Mouse (Mus musculus) lung, embryonic 14.5 days (tissue): ENCODE results near the gene Lif. TPM values are rescaled to one million over a fixed set of nuclear protein-coding genes. Genes with fewer than 3 reads are reported as not detected.

Experiments
- ATAC-seq: fragments of 200-750 bp; cut with Nextera tagmentation; 2 replicates; pipeline ENCODE4 v1.8.0; 2017; ENCODE audit warnings: mild to moderate bottlenecking, moderate TSS enrichment, moderate library complexity; ENCODE audit not compliant: insufficient read depth
- DNase-seq: peaks from one replicate; pipeline ENCODE4 v3.0.0-alpha.2; 2015
- H3K27ac ChIP-seq: fragments of 300-500 bp; sonication (generic); 2 replicates; pipeline ENCODE4 v1.5.1; 2014; ENCODE audit warnings: low read depth, mild to moderate bottlenecking, moderate library complexity
- H3K27me3 ChIP-seq: fragments of 300-500 bp; sonication (generic); 2 replicates; pipeline ENCODE4 v1.6.1; 2014; ENCODE audit warnings: low read length, control low read depth; ENCODE audit not compliant: insufficient read depth
- H3K36me3 ChIP-seq: fragments of 300-500 bp; sonication (generic); 2 replicates; pipeline ENCODE4 v1.6.1; 2014; ENCODE audit warnings: control low read depth; ENCODE audit not compliant: insufficient read depth
- H3K4me1 ChIP-seq: fragments of 300-500 bp; sonication (generic); 2 replicates; pipeline ENCODE4 v1.6.1; 2014; ENCODE audit warnings: antibody characterized with exemption, control low read depth; ENCODE audit not compliant: insufficient read depth
- H3K4me2 ChIP-seq: fragments of 300-500 bp; sonication (generic); 2 replicates; pipeline ENCODE4 v1.6.1; 2014; ENCODE audit warnings: mild to moderate bottlenecking
- H3K4me3 ChIP-seq: fragments of 300-500 bp; sonication (generic); 2 replicates; pipeline ENCODE4 v1.5.1; 2014; ENCODE audit warnings: low read depth, low read length
- H3K9ac ChIP-seq: fragments of 300-500 bp; sonication (generic); 2 replicates; pipeline ENCODE4 v1.6.1; 2014
- H3K9me3 ChIP-seq: fragments of 300-500 bp; sonication (generic); 2 replicates; pipeline ENCODE4 v1.6.1; 2016; ENCODE audit warnings: low read depth, low read length, control low read depth
- CTCF ChIP-seq: IDR thresholded peaks from 2 replicates; pipeline ENCODE4 v1.5.1; 2016; ENCODE audit warnings: antibody characterized with exemption, low read depth
- WGBS: fragments of 180-500 bp; shearing (Covaris S2); extraction: QIAGEN DNeasy Blood & Tissue Kit; methylation state at CpG from one replicate; pipeline ENCODE4 v1.1.7; 2014; 5-methylcytosine and 5-hydroxymethylcytosine counted together
- polyA plus RNA-seq: library from polyadenylated mRNA; unstranded; fragments of >200 nt; fragmentation: Nextera tagmentation; extraction: Ambion mirVana; gene quantifications from 2 replicates; pipeline ENCODE4 v1.2.1, GENCODE M21; 2014

Lif gene
- polyA plus RNA-seq, 1 experiment from 2014 or later = 0.33 TPM

DNA sequence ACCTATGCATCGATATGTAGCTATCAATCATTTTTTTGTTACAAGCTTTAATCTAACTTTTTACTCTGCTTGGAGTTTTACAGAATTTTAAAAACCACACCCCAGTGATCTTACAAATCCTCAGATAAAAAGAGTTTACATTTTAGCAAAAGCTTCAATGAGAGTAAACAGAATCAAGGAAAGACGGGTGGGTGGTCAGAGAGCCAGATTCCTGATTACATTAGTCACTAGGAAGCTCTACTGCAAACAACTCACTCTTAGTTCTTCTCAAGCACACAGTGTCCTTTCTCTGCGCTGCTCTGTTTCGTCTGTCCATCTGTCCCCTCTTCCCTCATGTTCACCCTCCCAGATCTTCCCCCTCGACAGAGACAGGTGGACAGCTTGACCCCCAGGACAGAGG, 59.9 kb downstream of the Lif start:
- no peak overlapping the region for H3K4me3 ChIP-seq
- 40% methylated on average over 5 of the region's 5 CpGs for WGBS
- no peak overlapping the region for H3K4me2 ChIP-seq
- no peaks in the 10 kb centered on the region for H3K36me3 ChIP-seq
- no peak overlapping the region for H3K27ac ChIP-seq
- H3K27me3 ChIP-seq = peaks cover 6% of the 10 kb centered on the region; the same call in 1 of the 2 replicates
- no peak overlapping the region for H3K9ac ChIP-seq
- TF ChIP-seq CTCF = no peak
- H3K9me3 ChIP-seq = no peaks in the 10 kb centered on the region
- ATAC-seq (no peak), DNase-seq (no peak)
- no peaks in the 10 kb centered on the region for H3K4me1 ChIP-seq

DNA sequence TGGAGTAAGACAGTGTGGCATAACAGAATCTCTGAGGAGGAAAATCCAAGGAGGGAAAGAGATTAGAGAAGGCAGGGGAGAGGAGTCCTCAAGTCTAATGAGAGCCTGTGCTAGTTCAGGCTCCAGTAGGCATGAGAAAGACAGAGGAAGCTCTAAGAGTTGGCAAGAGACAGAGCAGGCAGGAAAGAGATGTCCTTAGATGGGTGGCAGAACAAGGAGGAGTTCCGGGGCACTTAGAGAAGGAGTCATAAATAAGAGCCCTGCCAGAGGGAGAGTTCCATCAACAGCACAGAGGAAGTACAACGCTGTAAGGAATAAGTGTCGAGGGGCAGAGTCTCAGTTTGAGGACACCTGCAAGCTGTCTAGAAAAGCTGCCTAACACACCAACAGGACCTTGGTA, 60.7 kb downstream of the Lif start:
- Histone ChIP-seq H3K4me2 (no peak overlapping the region), H3K9ac (no peak overlapping the region), H3K4me3 (no peak overlapping the region), H3K36me3 (no peaks in the 10 kb centered on the region), H3K4me1 (no peaks in the 10 kb centered on the region), H3K27ac (no peak overlapping the region), H3K27me3 (peaks cover under 1% of the 10 kb centered on the region; the same call in 1 of the 2 replicates), H3K9me3 (no peaks in the 10 kb centered on the region)
- TF ChIP-seq CTCF = no peak
- ATAC-seq = no peak
- no peak for DNase-seq
- WGBS = 62% methylated on average over 3 of the region's 3 CpGs

DNA sequence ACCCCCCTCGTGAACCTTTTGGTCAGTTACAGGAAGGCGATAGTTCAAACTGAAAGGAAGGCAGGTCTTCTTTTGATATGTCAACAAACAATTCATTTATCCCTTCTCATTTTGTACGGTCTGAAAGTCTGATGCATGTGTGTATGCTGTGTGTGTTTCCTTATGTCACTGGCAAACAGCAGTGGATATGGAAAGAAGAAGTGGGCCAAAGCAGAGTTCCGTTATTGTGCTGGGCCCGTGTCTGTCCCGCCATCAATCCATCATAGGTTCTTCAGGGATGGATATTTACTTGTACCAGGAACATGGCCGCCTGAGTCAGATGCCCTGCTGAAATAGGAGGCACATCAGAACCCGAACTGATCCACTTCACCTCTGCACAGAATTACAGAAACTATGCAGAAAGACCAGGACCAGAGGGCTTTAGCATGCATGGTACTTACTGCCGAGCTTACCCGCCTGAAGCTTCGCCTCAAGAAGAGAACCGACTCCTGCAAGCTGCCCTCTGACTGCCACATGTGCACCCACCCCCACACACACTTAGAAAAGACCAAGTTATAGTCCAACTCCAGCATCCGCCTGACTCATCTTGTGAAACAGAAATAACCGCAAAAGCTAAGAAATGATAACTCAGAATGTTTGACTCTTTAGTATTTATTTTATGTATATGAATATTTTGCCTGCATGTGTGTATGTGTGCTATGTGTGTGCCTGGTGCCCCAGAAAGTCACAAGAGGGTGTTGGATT, 62.0 kb downstream of the Lif start:
- TF ChIP-seq CTCF = no peak
- whole genome bisulfite sequencing = 77% methylated on average over 14 of the region's 14 CpGs
- H3K4me1 ChIP-seq = no peaks in the 10 kb centered on the region
- no peak overlapping the region for H3K4me2 ChIP-seq
- no peak overlapping the region for H3K9ac ChIP-seq
- ATAC-seq = no peak
- H3K36me3 ChIP-seq = no peaks in the 10 kb centered on the region
- H3K27me3 ChIP-seq = peaks cover 4% of the 10 kb centered on the region; the same call in 1 of the 2 replicates
- no peak overlapping the region for H3K27ac ChIP-seq
- H3K4me3 ChIP-seq = no peak overlapping the region
- no peaks in the 10 kb centered on the region for H3K9me3 ChIP-seq
- no peak for DNase-seq

DNA sequence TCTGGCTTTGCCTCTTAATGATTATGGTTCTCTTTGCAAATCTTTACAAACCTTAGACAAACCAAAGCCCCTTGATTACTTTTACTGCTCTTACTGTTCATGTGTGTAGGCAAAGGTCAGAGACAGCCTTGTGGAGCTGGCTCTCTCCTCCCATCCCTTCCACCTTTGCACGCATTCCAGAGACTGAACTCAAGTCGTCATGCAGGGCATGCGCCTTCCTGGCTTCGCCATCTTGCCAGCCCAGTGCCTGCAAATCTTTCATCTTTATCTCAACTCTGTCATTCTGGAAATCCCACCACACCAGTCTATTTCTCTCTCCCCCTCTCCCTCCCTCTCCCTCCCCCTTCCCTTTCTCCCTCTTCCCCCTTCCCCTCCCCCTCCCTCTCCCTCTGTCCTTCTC, 63.5 kb downstream of the Lif start:
- whole genome bisulfite sequencing = 37% methylated on average over 4 of the region's 4 CpGs

More for the DNA sequence above, 63.5 kb downstream of the Lif start:
- H3K4me3 ChIP-seq = no peak overlapping the region
- no peak for TF ChIP-seq CTCF
- no peaks in the 10 kb centered on the region for H3K9me3 ChIP-seq
- no peak overlapping the region for H3K9ac ChIP-seq
- no peak overlapping the region for H3K27ac ChIP-seq
- no peaks in the 10 kb centered on the region for H3K36me3 ChIP-seq
- H3K4me2 ChIP-seq = no peak overlapping the region
- no peak for ATAC-seq
- H3K4me1 ChIP-seq = no peaks in the 10 kb centered on the region
- DNase-seq = no peak
- peaks cover 4% of the 10 kb centered on the region; the same call in 1 of the 2 replicates for H3K27me3 ChIP-seq

Other genes with a start within 250 kb of the Lif start
- gene Sec14l4, start 226.1 kb upstream of the Lif start, polyA plus RNA-seq = 3.8 and 4.2 TPM in 2 replicates
- gene Sec14l3, start 192.7 kb upstream of the Lif start, polyA plus RNA-seq = 1.2 and 1.5 TPM in 2 replicates
- gene Mtfp1, start 162.1 kb upstream of the Lif start, polyA plus RNA-seq = 8.6 and 10.8 TPM in 2 replicates
- 1.5 and 1.9 TPM in 2 replicates for gene Sec14l2, start 134.1 kb upstream of the Lif start, polyA plus RNA-seq
- 32.6 and 33.0 TPM in 2 replicates for gene Rnf215, start 122.4 kb upstream of the Lif start, polyA plus RNA-seq
- gene Ccdc157, start 97.3 kb upstream of the Lif start, polyA plus RNA-seq = 5.3 and 6.6 TPM in 2 replicates
- 64.1 and 68.7 TPM in 2 replicates for gene Sf3a1, start 97.2 kb upstream of the Lif start, polyA plus RNA-seq
- gene Tbc1d10a, start 70.8 kb upstream of the Lif start, polyA plus RNA-seq = 19.6 and 20.9 TPM in 2 replicates
- gene Castor1, start 39.3 kb upstream of the Lif start, polyA plus RNA-seq = 1.9 and 2.1 TPM in 2 replicates
- gene Osm, start 21.1 kb upstream of the Lif start, polyA plus RNA-seq = not detected in 2 replicates
- 0.09 TPM in 1 of 2 replicates, not detected in the other for gene Hormad2, start 183.5 kb downstream of the Lif start, polyA plus RNA-seq